Mouse (Mus musculus) kidney, postnatal 25 days (tissue): ENCODE measurements around the gene Fancf.

ENCODE experiments used
- DNase-seq, 2 experiments: peaks; one replicate each; pipeline ENCODE4 v3.0.0; 2021; ENCODE audit warnings: mixed read lengths in 2 of 2

The Fancf gene

GRCm38 (mm10) chr7:51862097-51862492, at the start of gene Fancf:
Gene Fancf (minus strand): TSS chr7:51862267.
- peak; percentile 99 for DNase-seq

- DNase-seq, result no peak
Observed at GRCm38 (mm10) chr7:51899066-51899465, 37.0 kb upstream of the Fancf start.

GRCm38 (mm10) chr7:51894939-51895338, 32.9 kb upstream of the Fancf start:
- DNase-seq, result no peak

- no peak for DNase-seq
Observed at GRCm38 (mm10) chr7:51894133-51894801, 32.2 kb upstream of the Fancf start.

- DNase-seq, result no peak
Observed at GRCm38 (mm10) chr7:51893008-51893407, 30.9 kb upstream of the Fancf start.

GRCm38 (mm10) chr7:51892224-51892965, 30.3 kb upstream of the Fancf start:
- DNase-seq, result no peak

- DNase-seq, result peak; percentile 23 to 44
Observed at GRCm38 (mm10) chr7:51889601-51890000, 27.5 kb upstream of the Fancf start.

GRCm38 (mm10) chr7:51887678-51888567, 25.9 kb upstream of the Fancf start:
- peak; percentile 74 to 88 for DNase-seq

GRCm38 (mm10) chr7:51885345-51885744, 23.3 kb upstream of the Fancf start:
- DNase-seq, result no peak

GRCm38 (mm10) chr7:51880121-51880520, 18.1 kb upstream of the Fancf start:
- no peak for DNase-seq

- DNase-seq, result peak; percentile 21 to 41
Observed at GRCm38 (mm10) chr7:51879136-51879723, 17.2 kb upstream of the Fancf start.

GRCm38 (mm10) chr7:51878730-51879129, 16.7 kb upstream of the Fancf start:
- no peak for DNase-seq

GRCm38 (mm10) chr7:51876316-51876715, 14.2 kb upstream of the Fancf start:
- no peak for DNase-seq

- no peak for DNase-seq
Observed at GRCm38 (mm10) chr7:51872597-51872996, 10.5 kb upstream of the Fancf start.

- DNase-seq, result no peak
Observed at GRCm38 (mm10) chr7:51872041-51872440, 10.0 kb upstream of the Fancf start.

- DNase-seq, result peak; percentile 10 to 48
Observed at GRCm38 (mm10) chr7:51867983-51868382, 5.9 kb upstream of the Fancf start.

- no peak for DNase-seq
Observed at GRCm38 (mm10) chr7:51865336-51865735, 3.3 kb upstream of the Fancf start.

- no peak for DNase-seq
Observed at GRCm38 (mm10) chr7:51862842-51863241, 775 bp upstream of the Fancf start.

GRCm38 (mm10) chr7:51861250-51862096, 594 bp downstream of the Fancf start, which contains the start of gene Gas2:
Gene Gas2 (plus strand): TSS chr7:51862015.
- DNase-seq, result peak; percentile 87 to 94

GRCm38 (mm10) chr7:51851890-51852507, 10.1 kb downstream of the Fancf start:
- DNase-seq, result no peak

GRCm38 (mm10) chr7:51850877-51851276, 11.2 kb downstream of the Fancf start:
- no peak for DNase-seq
